Mouse (Mus musculus) right cerebral cortex, postnatal 25 days (tissue): ENCODE results near the gene Tom1l2.
A peak's percentile ranks its signal among the peaks of the same experiment; 100 is the strongest.

Experiments
- DNase-seq: peaks from one replicate; pipeline ENCODE4 v3.0.0; 2022

Gene Tom1l2

GRCm38 (mm10) chr11:60197998-60198619 is 154.6 kb downstream of the Tom1l2 start:
- no peak for DNase-seq

- no peak for DNase-seq
Observed at GRCm38 (mm10) chr11:60196344-60196743, 156.4 kb downstream of the Tom1l2 start.

GRCm38 (mm10) chr11:60195108-60195507 is 157.6 kb downstream of the Tom1l2 start:
- DNase-seq, result no peak

DNA sequence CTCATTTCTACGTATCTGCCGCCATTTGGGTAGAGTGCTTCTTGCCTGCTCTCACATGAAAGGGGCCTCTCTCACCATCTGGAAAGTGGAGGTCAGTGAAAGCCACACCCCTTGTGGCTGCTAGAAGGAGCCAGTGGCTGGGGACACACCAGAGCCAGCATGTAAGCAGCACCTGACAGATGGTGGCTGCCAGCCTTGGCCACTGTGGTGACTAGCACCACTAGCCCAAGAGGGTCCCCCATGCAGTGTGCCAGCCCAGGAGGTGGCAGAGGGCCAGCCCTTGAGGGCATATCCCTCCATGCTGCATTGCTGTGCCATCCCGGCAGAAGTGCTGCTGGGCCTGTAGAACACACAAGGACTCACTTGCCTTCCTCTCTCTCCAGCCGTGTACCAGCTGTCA is 159.1 kb downstream of the Tom1l2 start:
- DNase-seq, result no peak

- DNase-seq, result no peak
Observed at GRCm38 (mm10) chr11:60192534-60192933, 160.2 kb downstream of the Tom1l2 start.

GRCm38 (mm10) chr11:60190055-60190641 is 162.6 kb downstream of the Tom1l2 start:
- DNase-seq, result no peak

- DNase-seq, result no peak
Observed at GRCm38 (mm10) chr11:60189501-60190040, 163.1 kb downstream of the Tom1l2 start.

DNA sequence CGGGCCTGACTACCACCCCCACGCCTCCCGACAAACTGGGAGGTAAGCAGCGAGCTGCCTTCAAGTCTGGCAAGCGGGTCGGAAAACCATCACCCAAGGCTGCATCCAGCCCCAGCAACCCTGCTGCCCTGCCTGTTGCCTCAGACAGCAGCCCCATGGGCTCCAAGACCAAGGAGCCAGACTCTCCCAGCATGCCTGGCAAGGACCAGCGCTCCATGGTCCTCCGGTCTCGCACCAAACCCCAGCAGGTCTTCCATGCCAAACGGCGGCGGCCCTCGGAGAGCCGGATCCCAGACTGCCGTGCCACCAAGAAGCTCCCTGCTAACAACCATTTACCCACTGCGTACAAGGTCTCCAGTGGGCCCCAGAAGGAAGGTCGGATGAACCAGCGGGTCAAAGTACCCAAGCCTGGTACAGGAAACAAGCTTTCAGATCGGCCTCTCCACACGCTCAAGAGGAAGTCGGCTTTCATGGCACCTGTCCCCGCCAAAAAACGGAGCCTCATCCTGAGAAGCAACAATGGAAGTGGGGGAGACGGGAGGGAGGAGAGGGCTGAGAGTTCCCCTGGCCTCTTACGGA is 164.3 kb downstream of the Tom1l2 start:
- DNase-seq, result no peak

GRCm38 (mm10) chr11:60187070-60187469 is 165.6 kb downstream of the Tom1l2 start:
- DNase-seq, result no peak

DNA sequence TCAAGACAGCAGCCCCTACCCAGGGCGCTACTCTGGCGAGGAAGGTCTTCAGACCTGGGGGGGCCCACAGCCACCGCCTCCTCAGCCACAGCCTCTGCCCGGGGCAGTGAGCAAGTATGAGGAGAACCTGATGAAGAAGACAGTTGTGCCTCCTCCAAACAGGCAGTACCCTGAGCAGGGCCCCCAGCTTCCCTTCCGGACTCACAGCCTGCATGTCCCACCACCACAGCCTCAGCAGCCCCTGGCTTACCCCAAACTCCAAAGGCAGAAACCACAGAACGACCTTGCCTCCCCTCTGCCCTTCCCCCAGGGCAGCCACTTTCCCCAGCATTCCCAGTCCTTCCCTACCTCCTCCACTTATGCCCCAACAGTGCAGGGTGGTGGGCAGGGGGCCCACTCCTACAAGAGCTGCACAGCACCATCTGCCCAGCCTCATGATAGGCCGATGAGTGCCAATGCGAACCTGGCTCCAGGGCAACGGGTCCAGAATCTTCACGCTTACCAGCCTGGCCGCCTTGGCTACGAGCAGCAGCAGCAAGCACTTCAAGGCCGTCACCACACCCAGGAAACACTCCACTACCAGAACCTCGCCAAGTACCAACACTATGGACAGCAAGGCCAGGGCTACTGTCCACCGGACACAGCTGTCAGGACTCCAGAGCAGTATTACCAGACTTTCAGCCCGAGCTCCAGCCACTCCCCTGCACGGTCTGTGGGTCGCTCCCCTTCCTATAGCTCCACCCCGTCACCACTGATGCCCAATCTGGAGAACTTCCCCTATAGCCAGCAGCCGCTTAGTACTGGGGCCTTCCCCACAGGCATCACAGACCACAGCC is 167.1 kb downstream of the Tom1l2 start:
- DNase-seq, result no peak

GRCm38 (mm10) chr11:60184346-60185325 is 168.1 kb downstream of the Tom1l2 start:
- DNase-seq, result peak; percentile 60

DNA sequence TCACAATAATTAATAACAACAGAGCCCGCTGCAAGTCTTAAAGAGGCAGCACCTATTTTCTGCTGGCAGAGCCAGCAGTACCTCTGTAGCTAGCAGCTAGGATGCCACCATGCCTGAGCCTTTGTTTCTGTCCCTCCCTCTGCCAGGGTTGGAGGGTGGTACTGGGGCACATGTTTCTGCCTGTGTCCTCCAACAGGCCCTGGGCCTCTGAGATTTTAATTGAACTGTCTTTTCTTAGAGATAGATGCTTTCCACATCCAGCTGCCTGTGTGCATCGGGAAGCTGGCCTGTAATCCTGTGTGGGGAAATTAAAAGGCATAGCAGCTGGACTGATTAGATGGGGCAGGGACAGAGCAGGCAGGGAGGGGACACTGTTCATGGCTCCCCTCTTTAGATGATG is 170.0 kb downstream of the Tom1l2 start:
- DNase-seq, result no peak

DNA sequence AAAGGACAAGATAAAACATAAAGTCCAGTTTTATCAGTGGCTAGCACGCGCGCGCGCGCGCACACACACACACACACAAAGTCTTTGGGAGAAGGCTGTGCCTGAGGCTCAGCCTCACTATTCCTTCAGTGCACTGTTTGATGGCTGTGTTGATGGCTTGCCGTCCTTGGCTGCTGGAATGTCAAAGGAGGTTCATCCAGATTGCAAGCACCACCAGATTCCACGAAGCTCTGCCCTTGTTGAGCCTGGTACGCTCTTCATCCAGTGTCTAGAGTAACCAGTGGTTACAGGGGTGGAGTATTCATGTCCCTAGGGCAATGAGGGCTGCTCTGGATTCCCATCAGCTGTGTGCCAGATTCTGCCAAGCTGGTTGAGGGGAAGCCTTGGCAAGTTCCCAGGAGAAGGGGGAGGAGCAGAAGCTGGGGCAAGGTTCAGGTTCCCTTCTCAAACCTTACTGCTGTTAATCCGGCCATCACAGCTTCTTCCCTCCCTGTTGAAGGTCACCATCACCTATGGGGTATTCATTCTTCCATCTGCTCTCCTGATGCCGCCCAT is 170.5 kb downstream of the Tom1l2 start:
- DNase-seq, result no peak

GRCm38 (mm10) chr11:60178506-60178905 is 174.2 kb downstream of the Tom1l2 start:
- no peak for DNase-seq

- no peak for DNase-seq
Observed at GRCm38 (mm10) chr11:60178005-60178404, 174.7 kb downstream of the Tom1l2 start.

DNA sequence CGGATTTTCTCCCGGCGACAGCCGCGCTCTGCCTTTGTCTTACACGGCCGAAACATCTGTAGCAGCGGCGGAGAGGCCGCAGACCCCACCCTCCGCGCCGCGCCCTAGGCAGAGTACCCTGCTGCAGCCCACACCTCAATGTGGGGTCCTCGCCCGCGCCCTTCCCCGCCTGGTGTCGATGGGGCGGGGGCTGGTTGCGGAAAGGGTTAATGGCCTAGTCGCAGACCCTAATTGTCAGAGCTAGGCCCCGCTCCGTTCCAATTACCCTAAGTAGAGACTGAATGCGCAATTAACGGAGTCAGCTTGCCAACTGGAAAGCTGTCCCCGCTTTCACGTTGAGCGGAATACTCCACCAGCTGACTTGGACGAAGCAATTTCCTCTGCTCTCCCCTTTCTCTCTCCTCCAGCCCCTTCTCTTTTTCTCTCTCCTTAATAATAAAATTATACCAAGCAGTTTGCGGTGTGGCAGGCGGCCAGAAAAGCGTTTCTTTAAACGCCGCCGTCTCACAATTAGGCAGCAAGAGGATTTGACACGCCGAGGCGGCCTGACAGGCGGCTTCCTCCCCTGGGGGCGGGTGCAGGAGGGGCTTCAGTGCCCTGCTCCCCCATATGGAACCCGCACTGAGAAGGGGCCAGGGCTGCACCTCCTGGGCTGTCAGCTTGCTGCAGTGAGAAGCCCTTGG is 175.6 kb downstream of the Tom1l2 start:
- peak; percentile 64 for DNase-seq
